Mouse (Mus musculus) 416B (cell line): Measurements from ENCODE around the gene Rsph9.
A peak's percentile ranks its signal among the peaks of the same experiment; 100 is the strongest.

Source experiments
- DNase-seq: peaks from one replicate; pipeline ENCODE4 v3.0.0; 2011; ENCODE audit warnings: low read depth

The Rsph9 gene

DNA sequence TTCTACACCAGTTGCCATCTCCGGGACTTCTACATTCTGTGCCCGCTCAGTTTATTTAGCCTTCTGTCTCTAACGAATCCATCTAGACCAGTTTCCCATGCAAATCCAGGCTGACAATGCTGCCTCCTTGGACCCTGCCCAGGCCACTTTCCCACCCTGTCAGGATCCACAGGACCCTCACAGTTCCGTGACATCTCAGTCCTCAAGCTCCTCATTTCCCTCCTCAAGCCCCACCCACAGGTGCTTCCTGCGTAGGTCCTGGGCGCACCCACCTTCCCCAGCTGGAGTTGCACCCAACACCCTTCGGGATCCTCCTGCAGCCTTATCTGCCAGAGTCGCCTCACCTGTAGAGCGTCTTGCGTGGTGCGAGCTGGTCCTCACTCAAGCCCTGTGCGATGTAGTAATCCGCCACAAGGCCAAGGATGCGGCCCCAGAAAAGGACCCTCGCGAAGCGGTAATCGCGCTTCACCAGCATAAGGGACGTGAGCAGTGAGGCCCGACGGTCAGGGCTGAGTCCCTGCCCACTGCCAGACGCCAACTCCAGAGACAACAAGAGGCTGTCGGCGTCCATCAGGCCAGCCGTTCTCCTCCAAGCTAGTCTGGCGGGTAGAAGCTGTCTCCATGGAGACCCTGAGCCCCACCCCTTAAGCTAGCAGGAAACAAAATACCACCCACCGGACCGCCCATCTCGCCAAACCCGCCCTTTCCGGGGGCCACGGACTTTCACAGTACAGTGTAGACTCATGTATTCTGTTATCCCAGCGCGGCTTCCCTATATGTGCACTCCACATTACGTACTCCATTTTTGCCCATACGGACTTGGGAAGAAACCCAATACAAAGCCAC, at the start of gene Rsph9:
Gene Rsph9, minus strand, starts transcription at position 639 of the 846 bp plus-strand sequence.
- DNase-seq = no peak

DNA sequence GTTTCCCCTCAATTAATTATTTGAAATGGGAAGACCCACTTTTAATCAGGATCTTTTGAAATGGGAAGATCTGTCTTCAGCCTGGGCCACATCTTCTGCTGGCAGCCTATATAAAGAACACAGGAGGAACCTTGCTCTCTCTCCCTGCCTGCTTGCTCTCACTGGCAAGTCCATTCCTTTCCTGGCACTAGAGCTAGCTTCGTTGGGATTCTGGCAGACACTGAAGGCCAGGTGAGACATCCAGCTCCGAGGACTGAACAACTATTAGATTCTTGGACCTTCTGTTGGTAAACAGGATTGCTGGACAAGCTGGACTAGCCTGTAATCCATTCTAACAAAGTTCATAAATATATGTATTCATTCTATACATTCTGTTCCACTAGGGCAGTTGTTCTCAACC, 44.8 kb upstream of the Rsph9 start:
- no peak for DNase-seq

- no peak for DNase-seq
These were observed 38.3 kb upstream of the Rsph9 start for GRCm38 (mm10) chr17:46182273-46182672.

DNA sequence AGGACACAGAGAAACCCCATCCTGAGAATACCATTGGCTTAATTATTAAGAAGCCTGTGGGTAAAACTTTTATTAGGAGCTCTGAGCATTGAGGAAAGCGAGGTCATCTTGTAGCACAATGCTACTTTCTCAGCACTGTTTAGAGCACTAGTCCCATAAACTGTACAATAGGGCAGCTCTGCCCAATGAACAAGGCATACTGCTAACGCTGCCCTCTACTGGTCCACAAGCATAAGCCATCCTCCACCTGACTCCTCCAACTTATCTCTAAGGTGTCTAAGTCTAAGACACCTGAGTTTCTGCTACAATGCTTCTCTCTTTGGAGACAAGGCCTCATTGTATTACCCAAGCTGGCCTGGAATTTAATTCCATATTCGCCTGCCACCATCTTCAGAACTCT, 26.5 kb upstream of the Rsph9 start:
- peak; percentile 70 for DNase-seq

- no peak for DNase-seq
These were observed 24.8 kb upstream of the Rsph9 start for GRCm38 (mm10) chr17:46168768-46169167.

DNA sequence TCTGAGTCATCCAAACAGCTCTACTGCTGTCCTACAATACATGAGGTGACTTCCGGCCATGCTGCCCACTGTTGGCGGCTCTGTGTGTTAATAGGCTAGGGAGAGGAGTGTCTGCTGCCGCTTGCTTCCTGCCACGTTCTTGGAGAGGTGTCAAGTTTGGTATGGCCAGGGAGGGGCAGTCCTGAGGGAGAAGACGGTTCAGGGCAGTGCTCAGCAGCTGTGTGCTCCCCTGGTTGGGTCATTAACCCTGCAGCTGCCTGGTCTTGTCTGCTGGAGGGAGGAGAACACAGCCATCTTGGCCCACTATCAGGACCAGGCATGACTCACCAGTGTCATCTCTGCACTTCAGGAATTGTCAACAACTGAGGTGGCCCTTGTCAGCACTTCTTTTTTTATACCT, 24.3 kb upstream of the Rsph9 start:
- peak; percentile 86 for DNase-seq

DNA sequence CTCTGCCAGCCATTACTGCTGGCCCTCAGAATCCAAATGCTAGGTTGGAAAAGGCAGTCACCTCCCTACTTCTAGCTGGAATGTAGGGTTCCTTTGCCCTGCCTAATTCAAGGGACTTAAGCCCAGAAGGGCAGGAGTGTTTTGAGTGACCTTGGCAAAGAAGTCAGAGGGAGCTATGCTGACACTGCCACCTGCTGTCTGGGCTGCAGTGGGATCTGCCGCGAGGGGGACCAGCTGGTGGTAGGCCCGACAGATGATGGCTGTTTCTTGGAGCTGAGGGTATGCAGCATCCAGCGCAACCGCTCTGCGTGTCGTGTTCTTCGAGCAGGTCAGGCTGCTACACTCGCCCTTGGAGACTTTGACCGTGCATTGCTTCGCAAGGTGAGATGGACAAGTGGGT, 23.0 kb upstream of the Rsph9 start:
- DNase-seq = no peak

GRCm38 (mm10) chr17:46166270-46166669, 22.3 kb upstream of the Rsph9 start:
- DNase-seq = no peak

DNA sequence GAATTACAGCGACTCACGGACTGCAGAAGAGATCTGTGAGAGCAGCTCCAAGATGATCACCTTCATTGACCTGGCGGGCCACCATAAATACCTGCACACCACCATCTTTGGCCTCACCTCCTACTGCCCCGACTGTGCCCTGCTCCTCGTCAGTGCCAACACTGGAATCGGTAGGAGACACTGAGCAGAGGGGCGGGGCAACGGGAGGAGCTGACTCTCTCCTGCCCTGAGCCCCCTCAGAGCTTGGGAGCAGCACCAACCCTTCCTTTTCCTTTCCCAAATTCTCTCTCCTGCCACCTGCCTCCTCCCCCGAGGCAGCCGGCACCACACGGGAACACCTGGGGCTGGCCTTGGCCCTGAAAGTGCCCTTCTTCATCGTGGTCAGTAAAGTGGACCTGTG, 21.4 kb upstream of the Rsph9 start:
- no peak for DNase-seq

DNA sequence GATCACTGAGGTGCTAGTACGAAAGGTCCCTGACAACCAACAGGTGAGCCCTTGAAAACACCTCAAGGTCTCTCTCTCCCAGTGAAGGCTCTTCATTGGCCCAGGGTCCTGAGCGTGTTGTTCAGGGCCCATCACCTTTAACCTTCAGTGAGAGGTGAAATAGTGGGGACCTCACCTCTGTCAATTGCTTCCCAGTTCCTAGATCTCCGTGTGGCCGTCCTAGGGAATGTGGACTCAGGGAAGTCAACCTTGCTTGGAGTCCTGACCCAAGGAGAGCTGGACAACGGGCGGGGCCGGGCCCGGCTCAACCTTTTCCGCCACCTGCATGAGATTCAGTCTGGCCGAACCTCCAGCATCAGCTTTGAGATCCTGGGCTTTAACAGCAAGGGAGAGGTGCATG, 20.8 kb upstream of the Rsph9 start:
- no peak for DNase-seq

GRCm38 (mm10) chr17:46164301-46164700, 20.3 kb upstream of the Rsph9 start:
- DNase-seq = no peak

GRCm38 (mm10) chr17:46162951-46163421, 19.0 kb upstream of the Rsph9 start:
- peak; percentile 93 for DNase-seq

- no peak for DNase-seq
These were observed 18.5 kb upstream of the Rsph9 start for GRCm38 (mm10) chr17:46162551-46162950.

GRCm38 (mm10) chr17:46161710-46162109, 17.7 kb upstream of the Rsph9 start:
- no peak for DNase-seq

DNA sequence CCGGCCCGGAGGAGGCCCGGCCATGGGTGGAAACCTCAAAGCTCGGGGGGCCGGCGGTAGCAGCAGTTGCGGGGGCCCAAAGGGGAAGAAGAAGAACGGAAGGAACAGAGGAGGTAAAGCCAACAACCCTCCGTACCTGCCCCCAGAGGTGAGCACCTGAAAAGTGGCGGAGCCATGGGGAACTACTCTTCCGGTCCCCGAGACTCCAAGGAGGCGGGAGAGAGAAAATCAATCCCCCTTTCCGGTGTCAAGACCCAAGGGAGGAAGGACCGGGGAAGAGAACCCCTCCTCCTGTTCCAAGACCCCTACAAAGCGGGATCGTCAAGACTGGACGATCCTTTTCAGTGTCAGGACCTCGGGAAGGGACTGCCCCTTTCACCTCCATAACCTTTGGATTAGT, 17.2 kb upstream of the Rsph9 start:
- no peak for DNase-seq

DNA sequence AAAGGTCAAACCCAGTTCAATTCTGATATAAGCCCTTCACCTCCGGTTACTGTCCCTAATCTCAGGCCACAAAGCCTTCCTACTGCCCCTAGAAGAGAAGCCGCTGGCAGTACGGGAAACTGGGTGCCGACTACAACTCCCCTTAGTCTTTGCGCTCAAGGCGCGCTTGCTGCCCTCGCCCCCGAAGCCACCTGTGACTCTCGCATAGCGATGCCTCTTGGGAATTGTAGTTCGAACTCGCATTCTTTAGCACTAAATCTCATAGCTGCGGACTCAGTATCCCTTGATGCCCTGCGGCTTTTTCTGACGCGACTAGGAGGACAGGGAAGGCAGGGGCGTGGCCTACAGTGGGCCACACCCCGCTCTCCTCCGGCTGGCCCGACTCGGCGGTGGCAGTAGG, 16.7 kb upstream of the Rsph9 start, which contains the start of gene Gtpbp2:
Gene Gtpbp2, plus strand, starts transcription at position 347 of the 400 bp plus-strand sequence.
- peak; percentile 100 for DNase-seq

DNA sequence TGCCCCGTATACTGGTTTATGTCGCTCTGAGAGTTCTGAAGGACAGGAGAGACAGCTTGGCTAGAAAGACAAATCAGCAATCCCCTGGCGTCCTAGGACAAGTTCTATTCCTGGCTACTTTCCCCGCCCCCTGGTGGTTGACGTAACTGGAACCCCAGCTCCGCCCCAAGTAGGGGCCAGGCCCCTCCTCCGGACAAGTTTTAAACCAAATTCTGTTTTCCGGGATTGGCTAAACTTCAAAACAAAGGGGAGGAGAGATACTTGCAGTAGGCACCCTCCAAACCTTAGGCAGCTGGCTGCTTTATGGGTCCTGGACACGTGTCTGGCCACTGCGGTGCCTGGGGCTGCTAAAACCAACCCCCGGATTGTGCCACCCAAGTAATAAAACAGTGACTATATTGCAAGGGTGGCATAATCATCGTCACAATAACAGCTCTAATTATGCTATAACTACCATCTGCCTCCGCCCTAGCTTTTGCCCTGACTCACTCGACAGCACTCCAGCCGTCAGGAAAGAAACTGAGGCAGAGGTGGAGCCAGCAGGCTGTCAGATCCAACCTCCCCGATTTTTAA, 16.2 kb upstream of the Rsph9 start:
- peak; percentile 98 for DNase-seq

- no peak for DNase-seq
These were observed 15.2 kb upstream of the Rsph9 start for GRCm38 (mm10) chr17:46159236-46159635.

GRCm38 (mm10) chr17:46157131-46157530, 13.1 kb upstream of the Rsph9 start:
- no peak for DNase-seq

DNA sequence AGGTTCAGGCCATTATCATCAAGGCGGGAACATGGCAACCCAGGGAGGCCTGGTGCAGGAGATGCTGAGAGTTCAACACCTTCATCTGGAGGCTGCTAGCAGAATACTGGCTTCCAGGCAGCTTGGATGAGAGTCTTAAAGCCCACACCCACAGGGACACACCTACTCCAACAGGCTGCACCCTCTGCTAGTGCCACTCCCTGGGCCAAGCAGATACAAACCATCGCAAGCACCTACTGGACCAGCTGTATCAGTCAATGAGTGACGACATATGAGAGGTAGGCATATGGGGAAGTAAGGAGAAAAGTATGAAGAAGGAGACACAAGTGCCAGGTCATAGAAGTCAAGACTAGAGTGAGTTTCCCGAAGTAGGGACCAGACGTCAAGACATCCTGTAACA, 12.7 kb upstream of the Rsph9 start:
- no peak for DNase-seq

DNA sequence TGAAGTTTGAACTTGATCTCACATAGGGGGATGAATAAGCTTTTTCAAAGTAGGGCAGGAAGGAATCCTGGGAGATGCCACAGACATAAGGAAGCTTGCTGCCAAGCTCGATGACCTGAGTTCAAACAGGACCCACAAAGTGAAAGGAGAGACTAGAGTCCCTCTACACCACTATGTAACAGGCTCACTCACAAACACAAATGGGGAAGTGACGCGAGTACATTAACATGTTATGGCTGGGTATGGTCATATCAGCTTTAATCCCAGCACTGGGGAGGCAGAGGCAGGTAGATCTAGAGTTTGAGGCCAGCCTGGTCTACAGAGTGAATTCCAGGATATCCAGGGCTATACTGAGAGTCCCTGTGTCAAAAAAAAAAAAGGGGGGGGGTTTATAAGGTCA, 10.3 kb upstream of the Rsph9 start:
- no peak for DNase-seq

- DNase-seq = peak; percentile 98
These were observed 9.1 kb upstream of the Rsph9 start, which contains the start of gene Mad2l1bp for GRCm38 (mm10) chr17:46152847-46153782. TSS of gene Mad2l1bp (minus strand) at chr17:46153553.
